Mouse (Mus musculus) erythroblast, embryonic 14.5 days (primary cell): ENCODE data around the gene Atp1a4.

Experiments
- GATA1 ChIP-seq: IDR thresholded peaks from 2 replicates; pipeline ENCODE4 v1.6.1; 2012; ENCODE audit warnings: low read length, inconsistent platforms, mixed read lengths
- TAL1 ChIP-seq: IDR thresholded peaks from 3 replicates; pipeline ENCODE4 v1.6.1; 2012; ENCODE audit warnings: low read length, inconsistent platforms, mixed read lengths

DNA sequence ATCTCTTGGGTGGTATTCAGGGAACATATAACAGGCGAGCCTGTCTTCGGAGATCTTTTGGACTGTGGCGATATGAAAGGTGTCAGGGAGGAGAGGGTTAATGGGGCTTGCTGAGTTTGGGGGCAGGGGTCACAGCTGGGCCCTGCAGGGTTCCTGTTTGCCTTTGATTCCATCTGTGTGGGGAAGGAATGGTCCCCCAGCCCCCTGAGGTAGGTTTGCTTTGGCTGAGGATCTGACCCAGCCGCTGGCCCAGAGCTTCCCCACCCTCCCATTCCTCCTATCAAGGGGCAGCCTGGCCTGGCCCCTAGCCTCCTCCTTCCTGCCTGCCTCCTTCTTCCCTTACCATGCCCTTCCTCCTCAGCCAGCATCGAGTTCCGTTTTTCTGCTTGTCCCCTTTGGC lies 44.6 kb upstream of the Atp1a4 start:
- no peak for TF ChIP-seq TAL1
- TF ChIP-seq GATA1, result no peak
